Mouse (Mus musculus) megakaryocyte-erythroid progenitor cell, adult 5 weeks (primary cell): ENCODE measurements around the gene Rpl10a. TPM values are rescaled to one million over a fixed set of nuclear protein-coding genes. Genes with fewer than 3 reads are reported as not detected.

Experiments used
- polyA plus RNA-seq: library from polyadenylated mRNA; stranded (reverse); fragments of >175 nt; gene quantifications from 2 replicates; pipeline ENCODE4 v1.2.3, GENCODE M21; 2012

Gene Rpl10a
- polyA plus RNA-seq: 8,332 and 8,634 TPM in 2 replicates

GRCm38 (mm10) chr17:28328366-28328928, at the start of gene Rpl10a:
TSS of gene Rpl10a (plus strand) at chr17:28328471.

GRCm38 (mm10) chr17:28313212-28313879, 14.9 kb upstream of the Rpl10a start, which contains the start of gene Fance:
TSS of gene Fance (plus strand) at chr17:28313519.

DNA sequence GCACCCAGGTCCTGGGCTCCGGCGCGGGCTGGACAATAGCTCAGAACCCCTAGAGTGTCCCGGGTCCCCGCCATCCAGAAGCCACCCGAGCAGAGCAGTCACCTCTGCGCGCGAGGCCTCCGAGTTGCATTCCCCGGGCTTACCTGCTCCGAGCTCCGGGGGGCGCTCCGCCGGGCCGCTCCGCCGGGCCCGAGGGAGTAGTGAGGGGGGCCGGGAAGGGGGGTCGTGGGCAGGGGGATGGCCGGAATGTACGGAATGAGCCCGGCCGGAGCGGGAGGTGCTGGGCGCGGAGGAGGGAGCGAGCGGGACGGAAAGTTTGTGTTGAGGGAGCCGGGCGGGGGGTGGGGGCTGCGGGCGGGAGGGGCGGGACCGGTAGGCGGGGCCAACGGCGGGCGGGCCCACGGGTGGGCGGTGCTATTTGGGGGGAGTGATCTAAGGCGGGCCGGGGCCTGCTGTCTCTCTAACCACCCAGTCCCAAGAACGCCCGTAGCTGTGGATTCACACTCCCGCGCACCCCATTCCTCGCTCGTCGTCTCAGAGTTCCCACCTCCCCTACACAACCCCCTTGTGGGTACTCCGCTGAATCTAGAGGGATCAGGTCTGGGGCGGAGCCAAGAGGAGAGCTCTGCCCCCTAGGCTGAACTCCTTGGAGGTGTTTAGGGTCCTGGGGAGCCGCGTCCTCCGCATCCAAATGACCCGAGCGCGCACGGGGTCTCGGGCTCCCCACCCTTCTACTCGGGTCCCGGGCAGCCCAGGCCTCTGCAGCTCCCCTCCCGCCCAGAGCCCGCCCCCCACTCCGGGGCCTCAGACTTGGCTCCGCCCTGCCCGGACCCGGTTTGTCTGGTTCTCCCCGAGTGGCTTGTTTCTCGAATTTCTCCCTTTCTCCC, 22.4 kb downstream of the Rpl10a start, which contains the start of gene Tead3:
TSS of gene Tead3 (minus strand) at position 352 of the 887 bp plus-strand sequence.

GRCm38 (mm10) chr17:28365122-28365521, 36.9 kb downstream of the Rpl10a start, which contains the start of gene Tulp1:
TSS of gene Tulp1 (minus strand) at chr17:28365222.

Other genes with a start within 250 kb of the Rpl10a start
- 3.2 and 5.9 TPM in 2 replicates for gene Tcp11, start 247.8 kb upstream of the Rpl10a start, polyA plus RNA-seq
- gene Scube3, start 186.3 kb upstream of the Rpl10a start, polyA plus RNA-seq: 0.34 and 1.4 TPM in 2 replicates
- gene Zfp523, start 151.3 kb upstream of the Rpl10a start, polyA plus RNA-seq: 66.2 and 77.1 TPM in 2 replicates
- 339 and 429 TPM in 2 replicates for gene Def6, start 120.7 kb upstream of the Rpl10a start, polyA plus RNA-seq
- gene Ppard, start 95.8 kb upstream of the Rpl10a start, polyA plus RNA-seq: 18.0 and 24.5 TPM in 2 replicates
- gene Fance, start 15.0 kb upstream of the Rpl10a start, polyA plus RNA-seq: 51.2 and 69.4 TPM in 2 replicates
- 1.3 and 1.9 TPM in 2 replicates for gene Tead3, start 22.3 kb downstream of the Rpl10a start, polyA plus RNA-seq
- gene Tulp1, start 36.8 kb downstream of the Rpl10a start, polyA plus RNA-seq: 0.29 and 0.40 TPM in 2 replicates
- 70.8 and 85.6 TPM in 2 replicates for gene Fkbp5, start 189.1 kb downstream of the Rpl10a start, polyA plus RNA-seq
- not detected in 2 replicates for gene Armc12, start 202.3 kb downstream of the Rpl10a start, polyA plus RNA-seq
- not detected in 2 replicates for gene Clpsl2, start 220.9 kb downstream of the Rpl10a start, polyA plus RNA-seq
- gene Clps, start 232.3 kb downstream of the Rpl10a start, polyA plus RNA-seq: not detected in 2 replicates
- gene Lhfpl5, start 247.2 kb downstream of the Rpl10a start, polyA plus RNA-seq: not detected in 2 replicates